Mouse (Mus musculus) hindbrain, embryonic 10.5 days (tissue): ENCODE results near the gene Slc51b. TPM values are rescaled to one million over a fixed set of nuclear protein-coding genes. Genes with fewer than 3 reads are reported as not detected.
A peak's percentile ranks its signal among the peaks of the same experiment; 100 is the strongest.

Experiments
- DNase-seq: peaks from one replicate; pipeline ENCODE4 v3.0.0-alpha.2; 2017; ENCODE audit warnings: low spot score
- H3K27ac ChIP-seq: fragments of 300-500 bp; sonication (generic); 2 replicates; pipeline ENCODE4 v1.5.1; 2016; ENCODE audit warnings: mild to moderate bottlenecking, moderate library complexity
- H3K27me3 ChIP-seq: fragments of 300-500 bp; sonication (generic); 2 replicates; pipeline ENCODE4 v1.6.1; 2016; ENCODE audit warnings: mild to moderate bottlenecking; ENCODE audit not compliant: poor library complexity, insufficient read depth, severe bottlenecking
- H3K36me3 ChIP-seq: fragments of 300-500 bp; sonication (generic); 2 replicates; pipeline ENCODE4 v1.6.1; 2016; ENCODE audit warnings: mild to moderate bottlenecking, moderate library complexity
- H3K4me1 ChIP-seq: fragments of 300-500 bp; sonication (generic); replicated peaks from 2 replicates; pipeline ENCODE4 v1.6.1; 2016; ENCODE audit warnings: mild to moderate bottlenecking
- H3K4me3 ChIP-seq: fragments of 300-500 bp; sonication (generic); 2 replicates; pipeline ENCODE4 v1.5.1; 2016; ENCODE audit warnings: mild to moderate bottlenecking, moderate library complexity
- H3K9me3 ChIP-seq: fragments of 300-500 bp; sonication (generic); 2 replicates; pipeline ENCODE4 v1.6.1; 2016; ENCODE audit warnings: mild to moderate bottlenecking, moderate library complexity
- WGBS: fragments of 180-500 bp; shearing (Covaris S2); methylation state at CpG from one replicate; pipeline ENCODE4 v1.1.7; 2016; 5-methylcytosine and 5-hydroxymethylcytosine counted together
- polyA plus RNA-seq: library from polyadenylated mRNA; unstranded; fragments of >200 nt; fragmentation: Nextera tagmentation; extraction: Ambion mirVana; gene quantifications from 2 replicates; pipeline ENCODE4 v1.2.1, GENCODE M21; 2016

Gene Slc51b
- polyA plus RNA-seq, 1 experiment from 2014 or later: not detected

GRCm38 (mm10) chr9:65382031-65382750 is 40.6 kb downstream of the Slc51b start:
- WGBS: 77% methylated on average over 6 of the region's 6 CpGs
- no peaks in the 10 kb centered on the region for H3K9me3 ChIP-seq
- H3K27me3 ChIP-seq: no peaks in the 10 kb centered on the region
- peaks cover 7% of the 10 kb centered on the region for H3K36me3 ChIP-seq
- H3K4me3 ChIP-seq: no peak overlapping the region
- no peak for DNase-seq
- H3K27ac ChIP-seq: no peak overlapping the region
- peaks cover 10% of the 10 kb centered on the region; the same call in 1 of the 2 replicates for H3K4me1 ChIP-seq

GRCm38 (mm10) chr9:65381017-65381590 is 41.7 kb downstream of the Slc51b start:
- 77% methylated on average over 4 of the region's 4 CpGs for WGBS
- Histone ChIP-seq H3K4me3 (no peak overlapping the region), H3K27ac (no peak overlapping the region), H3K27me3 (no peaks in the 10 kb centered on the region), H3K9me3 (no peaks in the 10 kb centered on the region), H3K36me3 (peaks cover 15% of the 10 kb centered on the region), H3K4me1 (0 out of 2 replicates have a peak, but pooled peaks cover 3% of the 10 kb centered on the region)
- no peak for DNase-seq

GRCm38 (mm10) chr9:65375163-65375934 is 47.4 kb downstream of the Slc51b start:
- Histone ChIP-seq H3K4me3 (no peak overlapping the region), H3K27me3 (no peaks in the 10 kb centered on the region), H3K9me3 (no peaks in the 10 kb centered on the region), H3K36me3 (peaks cover 38% of the 10 kb centered on the region), H3K4me1 (no peaks in the 10 kb centered on the region), H3K27ac (0 out of 2 replicates have a peak overlapping the region, but pooled peaks have one; percentile 17)
- 88% methylated on average over 9 of the region's 9 CpGs for WGBS
- DNase-seq: no peak

- H3K27ac ChIP-seq: no peak overlapping the region
- WGBS: 81% methylated on average over 5 of the region's 5 CpGs
- no peak for DNase-seq
- no peak overlapping the region for H3K4me3 ChIP-seq
- H3K27me3 ChIP-seq: no peaks in the 10 kb centered on the region
- peaks cover 38% of the 10 kb centered on the region for H3K36me3 ChIP-seq
- H3K4me1 ChIP-seq: no peaks in the 10 kb centered on the region
- no peaks in the 10 kb centered on the region for H3K9me3 ChIP-seq
Observed at GRCm38 (mm10) chr9:65374468-65375162, 48.1 kb downstream of the Slc51b start.

- Histone ChIP-seq H3K27me3 (no peaks in the 10 kb centered on the region), H3K9me3 (no peaks in the 10 kb centered on the region), H3K27ac (no peak overlapping the region), H3K4me3 (no peak overlapping the region), H3K4me1 (no peaks in the 10 kb centered on the region), H3K36me3 (peaks cover 37% of the 10 kb centered on the region)
- no peak for DNase-seq
- 78% methylated on average over 4 of the region's 4 CpGs for WGBS
Observed at GRCm38 (mm10) chr9:65372449-65372848, 50.3 kb downstream of the Slc51b start.

- Histone ChIP-seq H3K4me1 (peaks cover 4% of the 10 kb centered on the region; the same call in 1 of the 2 replicates), H3K27ac (no peak overlapping the region), H3K4me3 (no peak overlapping the region), H3K36me3 (peaks cover 31% of the 10 kb centered on the region), H3K9me3 (no peaks in the 10 kb centered on the region), H3K27me3 (no peaks in the 10 kb centered on the region)
- no peak for DNase-seq
- WGBS: 77% methylated on average over 24 of the region's 24 CpGs
Observed at GRCm38 (mm10) chr9:65371756-65372155, 51.0 kb downstream of the Slc51b start.

GRCm38 (mm10) chr9:65365721-65366120 is 57.0 kb downstream of the Slc51b start:
- WGBS: 92% methylated on average over 7 of the region's 7 CpGs
- Histone ChIP-seq H3K27me3 (no peaks in the 10 kb centered on the region), H3K27ac (no peak overlapping the region)

GRCm38 (mm10) chr9:65363684-65364083 is 59.1 kb downstream of the Slc51b start:
- no peak for DNase-seq
- no peaks in the 10 kb centered on the region for H3K27me3 ChIP-seq
- 71% methylated on average over 9 of the region's 9 CpGs for WGBS
- H3K27ac ChIP-seq: no peak overlapping the region
- no peaks in the 10 kb centered on the region for H3K9me3 ChIP-seq
- no peak overlapping the region for H3K4me3 ChIP-seq
- peaks cover 61% of the 10 kb centered on the region for H3K36me3 ChIP-seq
- H3K4me1 ChIP-seq: peaks cover 4% of the 10 kb centered on the region; the same call in 1 of the 2 replicates

More at GRCm38 (mm10) chr9:65365721-65366120, 57.0 kb downstream of the Slc51b start:
- no peaks in the 10 kb centered on the region for H3K9me3 ChIP-seq
- no peak overlapping the region for H3K4me3 ChIP-seq
- peaks cover 45% of the 10 kb centered on the region for H3K36me3 ChIP-seq
- H3K4me1 ChIP-seq: peaks cover 4% of the 10 kb centered on the region; the same call in 1 of the 2 replicates
- DNase-seq: no peak

Other genes starting within 250 kb of the Slc51b start
- 7.7 and 8.0 TPM in 2 replicates for gene Parp16, start 227.6 kb downstream of the Slc51b start, polyA plus RNA-seq
- gene Cilp, start 157.8 kb downstream of the Slc51b start, polyA plus RNA-seq: 0.25 TPM in 1 of 2 replicates, not detected in the other
- 35.3 and 42.1 TPM in 2 replicates for gene Clpx, start 128.7 kb downstream of the Slc51b start, polyA plus RNA-seq
- 8.6 and 11.6 TPM in 2 replicates for gene Pdcd7, start 76.9 kb downstream of the Slc51b start, polyA plus RNA-seq
- 0.10 and 0.41 TPM in 2 replicates for gene Ubap1l, start 61.9 kb downstream of the Slc51b start, polyA plus RNA-seq
- gene Kbtbd13, start 31.3 kb downstream of the Slc51b start, polyA plus RNA-seq: 0.80 and 0.85 TPM in 2 replicates
- 6.3 and 7.8 TPM in 2 replicates for gene Rasl12, start 24.4 kb downstream of the Slc51b start, polyA plus RNA-seq
- 20.5 TPM in 2 replicates for gene Mtfmt, start 12.8 kb upstream of the Slc51b start, polyA plus RNA-seq
- gene Spg21, start 38.0 kb upstream of the Slc51b start, polyA plus RNA-seq: 98.2 and 102 TPM in 2 replicates
- gene Ankdd1a, start 97.2 kb upstream of the Slc51b start, polyA plus RNA-seq: 0.11 TPM in 1 of 2 replicates, not detected in the other
- gene Plekho2, start 157.1 kb upstream of the Slc51b start, polyA plus RNA-seq: 14.5 and 15.2 TPM in 2 replicates
- gene Pif1, start 164.2 kb upstream of the Slc51b start, polyA plus RNA-seq: 24.2 and 27.2 TPM in 2 replicates
- 28.4 and 32.5 TPM in 2 replicates for gene Rbpms2, start 206.7 kb upstream of the Slc51b start, polyA plus RNA-seq
- 242 and 269 TPM in 2 replicates for gene Oaz2, start 245.0 kb upstream of the Slc51b start, polyA plus RNA-seq